ENCODE assay signal across 27 mouse cellular contexts in genomic region chr8:109907376-109907775, GRCm38 (mm10). TPM values are rescaled to one million over a fixed set of nuclear protein-coding genes. Genes with fewer than 3 reads are reported as not detected.
"Had no signal": no experiment of that assay in that cellular context is flagged by ENCODE, and none has a peak within 500 bp of the region (broad histone marks: within the 10 kb centered on the region; RNA-seq: fewer than 3 reads in every experiment).

No protein-coding gene starts in this region.

- H3K9ac ChIP-seq: heart, embryonic 12.5 days; hindbrain, embryonic 12.5 days; hindbrain, embryonic 14.5 days; intestine, embryonic 15.5 days; limb, embryonic 12.5 days; liver, embryonic 13.5 days; liver, embryonic 15.5 days; liver, postnatal 0 days had no signal

- H3K4me2 ChIP-seq: heart, embryonic 12.5 days; hindbrain, embryonic 12.5 days; hindbrain, embryonic 14.5 days; intestine, embryonic 15.5 days; limb, embryonic 12.5 days; liver, embryonic 11.5 days; liver, embryonic 13.5 days; liver, embryonic 15.5 days had no signal

- H3K27me3 ChIP-seq: heart, embryonic 12.5 days; hindbrain, embryonic 12.5 days; intestine, embryonic 15.5 days; limb, embryonic 12.5 days; liver, embryonic 13.5 days; liver, embryonic 15.5 days had no signal

- DNase-seq: gastrocnemius, postnatal 25 days; heart, adult 18-20 months; heart, postnatal 10 days; heart, postnatal 4 days; kidney, adult 18-20 months; kidney, adult 8-10 months; kidney, postnatal 10 days; kidney, postnatal 25 days; kidney, postnatal 4 days; liver; liver, embryonic 13.5 days; liver, postnatal 0 days had no signal

- H3K27ac ChIP-seq: heart, embryonic 10.5 days; hindbrain, embryonic 10.5 days; hindbrain, embryonic 12.5 days; hindbrain, embryonic 14.5 days; intestine, embryonic 15.5 days; layer of hippocampus, adult 2 months; left cerebral cortex, adult 2 months; limb, embryonic 10.5 days; limb, embryonic 12.5 days; liver, embryonic 13.5 days; liver, embryonic 15.5 days had no signal

- H3K4me1 ChIP-seq: heart, embryonic 10.5 days; heart, embryonic 12.5 days; hindbrain, embryonic 10.5 days; hindbrain, embryonic 12.5 days; intestine, embryonic 15.5 days; limb, embryonic 10.5 days; limb, embryonic 12.5 days; liver, embryonic 13.5 days had no signal

- H3K4me3 ChIP-seq: heart, embryonic 10.5 days; heart, embryonic 12.5 days; hindbrain, embryonic 10.5 days; hindbrain, embryonic 12.5 days; intestine, embryonic 15.5 days; layer of hippocampus, adult 2 months; left cerebral cortex, adult 2 months; limb, embryonic 10.5 days; limb, embryonic 12.5 days; liver, embryonic 13.5 days; liver, embryonic 15.5 days had no signal

- ATAC-seq: hindbrain, embryonic 16.5 days; inflammation-experienced regulatory T-cells, adult 6 months; intestine, embryonic 15.5 days; intestine, postnatal 0 days; liver, postnatal 0 days had no signal

- H3K9me3 ChIP-seq: heart, embryonic 10.5 days; heart, embryonic 12.5 days; hindbrain, embryonic 10.5 days; hindbrain, embryonic 12.5 days; intestine, embryonic 15.5 days; limb, embryonic 10.5 days; limb, embryonic 12.5 days; liver, embryonic 13.5 days; liver, embryonic 15.5 days had no signal

RNA-seq across cellular contexts. Expression of gene Marveld3, which starts 54.6 kb away (rescaled TPM):
- polyA plus RNA-seq: inflammation-experienced regulatory T-cells, adult 6 months; liver, embryonic 13.5 days had no signal
